Mouse (Mus musculus): ENCODE measurements around the gene Ephb4. TPM values are rescaled to one million over a fixed set of nuclear protein-coding genes. Genes with fewer than 3 reads are reported as not detected.

Ephb4 gene
- total RNA-seq, 2 experiments from 2014 or later = 5.4 to 7.5 TPM

DNA sequence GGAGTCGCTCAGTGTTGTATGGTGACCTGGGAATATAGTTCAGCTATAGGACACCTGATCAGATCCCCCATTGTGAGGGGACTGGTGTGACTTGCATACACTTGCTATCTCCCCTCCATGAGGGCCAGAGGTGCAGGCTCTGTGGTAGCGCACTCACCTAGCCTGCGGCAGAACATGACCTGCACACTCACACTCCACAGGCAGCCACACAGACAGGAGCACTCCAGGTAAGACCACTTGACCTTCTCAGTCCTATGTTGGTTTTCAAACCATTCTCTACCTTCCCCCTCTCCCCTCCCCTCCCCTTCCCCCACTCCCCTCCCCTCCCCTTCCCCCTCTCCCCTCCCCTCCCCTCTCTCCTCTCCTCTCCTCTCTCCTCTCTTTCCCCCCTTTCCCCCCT is 60.6 kb downstream of the Ephb4 start:
- DNase-seq (ENCODE audit: extremely low spot score in 1 of 2, low spot score in 2 of 2) = no peak
- intact Hi-C loops (cut with DNase I) = no loop called here

DNA sequence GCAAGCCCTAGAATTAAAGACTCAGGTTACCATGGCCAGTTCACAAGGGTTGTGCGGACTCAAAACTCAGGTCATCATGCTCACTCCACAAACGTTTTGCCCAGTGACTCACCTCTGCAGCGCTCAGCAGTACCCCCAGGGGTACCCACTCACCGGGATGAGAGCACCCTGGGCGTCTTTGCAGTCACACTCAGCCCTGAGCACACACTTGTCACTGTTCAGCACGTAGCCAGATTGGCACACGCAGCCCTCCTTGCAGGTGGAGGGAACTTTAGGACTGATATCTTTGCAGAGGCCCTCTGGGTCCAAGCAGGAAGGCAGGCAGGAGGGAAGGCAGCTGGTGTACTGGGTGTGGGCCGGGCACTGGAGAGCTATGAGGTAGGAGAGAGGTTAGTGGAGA is 61.3 kb downstream of the Ephb4 start:
- intact Hi-C loops (cut with DNase I) = no loop called here
- DNase-seq (ENCODE audit: extremely low spot score in 1 of 2, low spot score in 2 of 2) = no peak

DNA sequence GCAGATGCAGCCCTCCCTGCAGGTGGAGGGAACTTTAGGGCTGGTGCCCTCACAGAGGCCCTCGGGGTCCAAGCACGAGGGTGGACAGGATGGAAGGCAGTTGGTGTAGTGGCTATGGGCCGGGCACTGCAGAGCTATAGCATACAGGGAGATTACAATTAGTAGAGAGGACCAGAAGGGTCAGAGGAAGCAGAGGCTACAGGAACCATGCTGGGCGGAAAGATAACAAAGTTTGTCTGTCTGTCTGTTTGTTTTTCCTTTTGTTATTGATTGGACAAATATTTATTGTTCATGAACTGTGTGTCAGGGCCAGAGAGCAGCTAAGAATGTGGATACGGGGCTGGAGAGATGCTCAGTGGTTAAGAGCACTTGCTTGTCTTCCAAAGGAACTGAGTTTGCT is 64.3 kb downstream of the Ephb4 start:
- intact Hi-C loops (cut with DNase I) = no loop called here

DNA sequence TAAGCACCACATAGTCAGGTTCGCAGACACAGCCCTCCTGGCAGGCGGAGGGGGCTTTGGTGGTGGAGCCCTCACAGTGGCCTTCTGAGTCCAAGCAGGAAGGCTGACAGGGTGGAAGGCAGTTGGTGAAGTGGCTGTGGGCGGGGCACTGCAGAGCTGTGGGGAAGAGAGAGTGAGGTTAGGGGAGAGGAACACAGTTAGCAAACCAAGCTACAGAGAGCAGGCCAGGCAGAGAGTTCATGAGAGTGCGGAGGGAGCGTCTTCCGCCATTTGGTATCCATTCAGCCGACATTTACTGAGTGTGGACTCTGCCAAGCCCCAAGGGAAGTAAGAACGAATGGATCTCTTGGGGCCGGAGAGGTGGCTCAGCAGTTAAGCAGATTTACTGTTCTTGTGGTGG is 69.2 kb downstream of the Ephb4 start:
- intact Hi-C loops (cut with DNase I) = no loop called here
- DNase-seq (ENCODE audit: extremely low spot score in 1 of 2, low spot score in 2 of 2) = no peak

More for the DNA sequence above, 64.3 kb downstream of the Ephb4 start:
- DNase-seq (ENCODE audit: extremely low spot score in 1 of 2, low spot score in 2 of 2) = no peak

DNA sequence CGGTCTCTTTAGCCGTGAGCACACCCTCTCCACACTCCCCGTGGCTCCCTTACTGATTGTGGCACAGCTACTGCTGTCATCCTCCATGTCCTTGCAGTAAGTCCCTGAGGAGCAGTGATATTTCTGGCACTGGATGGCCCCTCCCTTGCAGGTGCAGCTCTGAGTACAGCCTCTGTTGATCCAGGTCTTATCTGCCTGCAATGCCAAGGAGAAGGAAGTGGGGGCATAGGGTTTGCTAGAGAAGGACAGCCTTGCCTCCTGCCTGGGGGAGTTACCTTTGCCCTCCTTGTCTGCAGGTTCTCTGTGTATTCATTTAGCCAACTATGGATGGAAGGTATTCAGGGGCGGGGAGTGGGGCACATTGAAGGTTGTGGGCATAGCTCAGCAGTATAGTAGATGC is 69.9 kb downstream of the Ephb4 start:
- DNase-seq (ENCODE audit: extremely low spot score in 1 of 2, low spot score in 2 of 2) = no peak
- intact Hi-C loops (cut with DNase I) = no loop called here

DNA sequence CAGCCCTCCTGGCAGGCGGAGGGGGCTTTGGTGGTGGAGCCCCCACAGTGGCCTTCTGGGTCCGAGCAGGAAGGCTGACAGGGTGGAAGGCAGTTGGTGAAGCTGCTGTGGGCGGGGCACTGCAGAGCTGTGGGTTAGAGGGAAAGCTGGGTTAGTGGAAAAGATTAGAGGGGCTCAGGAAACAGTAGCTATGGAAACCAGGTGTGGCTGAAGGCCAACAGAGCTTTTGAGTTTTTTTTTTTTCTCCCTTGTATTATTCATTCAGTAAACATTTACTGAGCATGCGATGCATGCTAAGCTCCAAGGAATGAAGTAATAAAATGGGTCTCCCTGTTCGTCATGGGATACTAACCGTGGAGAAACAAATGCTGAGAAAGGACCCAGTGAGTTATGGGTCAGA is 75.7 kb downstream of the Ephb4 start:
- intact Hi-C loops (cut with DNase I) = no loop called here
- no peak for DNase-seq (ENCODE audit: extremely low spot score in 1 of 2, low spot score in 2 of 2)

Other genes starting within 250 kb of the Ephb4 start
- 1 to 10 TPM; 3.0 to 3.9 TPM for gene Trim56, start 233.9 kb upstream of the Ephb4 start, total RNA-seq (2021)
- gene Muc3, start 200.8 kb upstream of the Ephb4 start, total RNA-seq (2021) = not detected
- 1 to 10 TPM; 2.7 to 3.8 TPM for gene Muc3a, start 137.7 kb upstream of the Ephb4 start, total RNA-seq (2021)
- 100 to 1,000 TPM in 1 of 2 experiments, 10 to 100 TPM in 1; 99.1 to 105 TPM for gene Ache, start 62.6 kb upstream of the Ephb4 start, total RNA-seq (2021)
- 10 to 100 TPM; 20.4 to 20.8 TPM for gene Ufsp1, start 55.5 kb upstream of the Ephb4 start, total RNA-seq (2021)
- gene Srrt, start 42.4 kb upstream of the Ephb4 start, total RNA-seq (2021) = 100 to 1,000 TPM; 164 to 170 TPM
- 1 to 10 TPM; 4.1 to 4.9 TPM for gene Trip6, start 35.7 kb upstream of the Ephb4 start, total RNA-seq (2021)
- 10 to 100 TPM; 28.6 to 28.9 TPM for gene Slc12a9, start 16.5 kb upstream of the Ephb4 start, total RNA-seq (2021)
- under 1 TPM; 0.47 to 0.69 TPM for gene Zan, start 127.0 kb downstream of the Ephb4 start, total RNA-seq (2021)
- gene Pop7, start 152.4 kb downstream of the Ephb4 start, total RNA-seq (2021) = 10 to 100 TPM; 36.5 to 36.8 TPM
- gene Gigyf1, start 168.4 kb downstream of the Ephb4 start, total RNA-seq (2021) = 10 to 100 TPM; 43.0 TPM
- not detected for gene Epo, start 183.1 kb downstream of the Ephb4 start, total RNA-seq (2021)
- gene Gnb2, start 183.4 kb downstream of the Ephb4 start, total RNA-seq (2021) = 1,000 to 10,000 TPM in 1 of 2 experiments, 100 to 1,000 TPM in 1; 996 to 1,005 TPM
- 100 to 1,000 TPM; 151 to 152 TPM for gene Actl6b, start 203.4 kb downstream of the Ephb4 start, total RNA-seq (2021)
- 10 to 100 TPM; 23.7 to 26.7 TPM for gene Tfr2, start 219.7 kb downstream of the Ephb4 start, total RNA-seq (2021)